In the genomic region with DNA sequence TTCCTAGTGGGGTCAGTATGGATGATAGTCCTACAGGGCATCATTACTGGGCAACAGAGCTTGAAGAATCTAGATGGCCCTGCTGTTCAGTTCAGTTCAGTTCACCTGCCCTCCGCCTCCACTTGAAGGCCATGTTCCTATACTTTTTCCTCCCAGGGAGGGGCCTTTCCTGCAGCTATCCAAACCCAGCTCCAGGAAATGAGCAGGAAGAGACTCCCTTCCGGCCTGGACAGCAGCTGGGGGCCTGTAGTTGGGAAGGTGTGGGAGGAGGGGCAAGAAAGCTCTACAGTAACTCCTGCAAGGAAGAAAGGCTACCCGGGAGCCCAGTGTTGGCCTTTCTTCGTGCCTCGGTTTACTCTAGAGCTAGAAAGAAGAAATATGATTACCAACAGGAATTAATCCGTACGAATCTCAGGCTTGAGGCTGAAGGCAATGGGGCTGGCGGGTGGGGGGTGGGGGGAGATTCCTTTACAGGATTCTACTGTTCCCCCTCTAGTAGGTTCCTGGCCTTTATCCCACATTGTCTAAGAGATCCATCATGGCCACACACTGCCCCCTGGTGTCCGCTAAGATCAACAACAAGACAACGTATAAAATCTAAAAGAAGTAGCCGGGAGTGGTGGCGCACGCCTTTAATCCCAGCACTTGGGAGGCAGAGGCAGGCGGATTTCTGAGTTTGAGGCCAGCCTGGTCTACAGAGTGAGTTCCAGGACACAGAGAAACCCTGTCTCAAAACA, we compare ENCODE assay signal across 8 mouse cellular contexts. TPM values are rescaled to one million over a fixed set of nuclear protein-coding genes. Genes with fewer than 3 reads are reported as not detected.
DNase-seq lines count a peak whose midpoint lies in the region; ATAC-seq and TF ChIP-seq lines count a peak whose summit lies in the region.

No protein-coding gene starts in this region.

- TF ChIP-seq CTCF in heart, adult 2 months (IDR thresholded peaks at IDR 0.05), result peak; percentile 75
- peak; percentile 74 for TF ChIP-seq CTCF in kidney, adult 2 months (conservative IDR thresholded peaks at IDR 0.05; ENCODE audit: insufficient read depth, insufficient read length, low read depth, low read length)

- 16% methylated on average over 14 of the region's 14 CpGs for WGBS in heart, adult 2 months
- 26% methylated on average over 14 of the region's 14 CpGs for WGBS in kidney, adult 2 months
- 29% methylated on average over 14 of the region's 14 CpGs for WGBS in limb, embryonic 13.5 days
- 33% methylated on average over 14 of the region's 14 CpGs for WGBS in neural tube, embryonic 14.5 days

- peak overlapping the region; percentile 95 for H3K27ac ChIP-seq in heart, adult 2 months
- peak overlapping the region; percentile 39 for H3K27ac ChIP-seq in kidney, adult 2 months (ENCODE audit: insufficient read depth, low read depth, low read length)
- no peak overlapping the region for H3K27ac ChIP-seq in limb, embryonic 13.5 days
- no peak overlapping the region for H3K27ac ChIP-seq in neural tube, embryonic 14.5 days (ENCODE audit: low read depth, low read length)

- DNase-seq in urinary bladder, postnatal 14 days (ENCODE audit: low spot score), result peak; percentile 47
- DNase-seq in urinary bladder, postnatal 4 days (ENCODE audit: low spot score in 2 of 2), result no peak
- DNase-seq in cerebellum, adult 9-10 months, result peak; percentile 64
- DNase-seq in heart, adult 2 months, result peak; percentile 79 to 80
- DNase-seq in kidney, adult 2 months, result peak; percentile 86
- no peak for DNase-seq in ovary, postnatal 36 days (ENCODE audit: low spot score)

- H3K4me2 ChIP-seq in limb, embryonic 13.5 days (replicated peaks), result peak overlapping the region; percentile 98; the same call in 1 of the 2 replicates
- peak overlapping the region; percentile 20; the same call in 1 of the 2 replicates for H3K4me2 ChIP-seq in neural tube, embryonic 14.5 days (ENCODE audit: low read depth, low read length)

- H3K79me2 ChIP-seq in heart, adult 2 months (replicated peaks; ENCODE audit: control insufficient read depth, insufficient read depth, low read length), result no peaks in the 10 kb centered on the region

- H3K27me3 ChIP-seq in heart, adult 2 months (ENCODE audit: control insufficient read depth, insufficient read depth, low read length), result 0 out of 2 replicates have a peak, but pooled peaks cover 2% of the 10 kb centered on the region
- H3K27me3 ChIP-seq in kidney, adult 2 months (replicated peaks; ENCODE audit: control insufficient read depth, insufficient read depth, low read length), result no peaks in the 10 kb centered on the region
- peaks cover 14% of the 10 kb centered on the region for H3K27me3 ChIP-seq in limb, embryonic 13.5 days
- H3K27me3 ChIP-seq in neural tube, embryonic 14.5 days (ENCODE audit: control insufficient read depth, insufficient read depth, low read length), result peaks cover 16% of the 10 kb centered on the region

- no peaks in the 10 kb centered on the region for H3K9me3 ChIP-seq in limb, embryonic 13.5 days
- no peaks in the 10 kb centered on the region for H3K9me3 ChIP-seq in neural tube, embryonic 14.5 days (ENCODE audit: control insufficient read depth, low read length)

- H3K36me3 ChIP-seq in heart, adult 2 months (ENCODE audit: control insufficient read depth, insufficient read depth, low read length), result peaks cover 2% of the 10 kb centered on the region; the same call in 1 of the 2 replicates
- no peaks in the 10 kb centered on the region for H3K36me3 ChIP-seq in kidney, adult 2 months (ENCODE audit: control insufficient read depth, insufficient read depth, low read length)
- H3K36me3 ChIP-seq in limb, embryonic 13.5 days, result no peaks in the 10 kb centered on the region
- no peaks in the 10 kb centered on the region for H3K36me3 ChIP-seq in neural tube, embryonic 14.5 days (ENCODE audit: control insufficient read depth, insufficient read depth, low read length)

- ATAC-seq in limb, embryonic 13.5 days (ENCODE audit: low FRiP score, low read depth), result no peak
- ATAC-seq in neural tube, embryonic 14.5 days (ENCODE audit: low read depth), result no peak

- H3K9ac ChIP-seq in heart, adult 2 months (ENCODE audit: low read depth, low read length), result peak overlapping the region; percentile 2; the same call in 1 of the 2 replicates
- no peak overlapping the region for H3K9ac ChIP-seq in limb, embryonic 13.5 days
- no peak overlapping the region for H3K9ac ChIP-seq in neural tube, embryonic 14.5 days (replicated peaks; ENCODE audit: low read depth, low read length)

- H3K4me1 ChIP-seq in heart, adult 2 months (ENCODE audit: control insufficient read depth, insufficient read depth, low read length), result peaks cover 11% of the 10 kb centered on the region
- H3K4me1 ChIP-seq in kidney, adult 2 months (ENCODE audit: control insufficient read depth, insufficient read depth, low read length), result peaks cover 16% of the 10 kb centered on the region; the same call in 1 of the 2 replicates
- H3K4me1 ChIP-seq in limb, embryonic 13.5 days, result peaks cover 39% of the 10 kb centered on the region
- peaks cover 5% of the 10 kb centered on the region for H3K4me1 ChIP-seq in neural tube, embryonic 14.5 days (ENCODE audit: control insufficient read depth, insufficient read depth, low read length)

- intact Hi-C loops in heart, adult 2 months (cut with DNase I), result loop anchor here (1.0 kb wide), 2 partner anchors 17 to 36 kb away; no protein-coding TSS in a partner anchor

- peak; percentile 66 for TF ChIP-seq POLR2A in heart, adult 2 months (IDR thresholded peaks at IDR 0.05; ENCODE audit: insufficient read depth, low read depth, low read length)
- TF ChIP-seq POLR2A in kidney, adult 2 months (IDR thresholded peaks at IDR 0.05; ENCODE audit: low read depth, low read length), result no peak

- H3K4me3 ChIP-seq in heart, adult 2 months, result peak overlapping the region; percentile 79
- H3K4me3 ChIP-seq in kidney, adult 2 months (ENCODE audit: insufficient read depth, low read depth, low read length), result no peak overlapping the region
- no peak overlapping the region for H3K4me3 ChIP-seq in limb, embryonic 13.5 days
- no peak overlapping the region for H3K4me3 ChIP-seq in neural tube, embryonic 14.5 days (ENCODE audit: low read depth, low read length)

- TF ChIP-seq EP300 in heart, adult 2 months (IDR thresholded peaks at IDR 0.05; ENCODE audit: insufficient read depth, low read depth, low read length), result 0 out of 2 replicates have a peak, but pooled peaks have one; percentile 84

RNA-seq across cellular contexts. Expression of a gene that starts 2.6 kb away (rescaled TPM):
- total RNA-seq in heart, adult 2 months (2021), result 10 to 100 TPM; 89.1 to 90.3 TPM
- polyA plus RNA-seq in heart, adult 2 months (2012; rRNA removed), result 130 and 172 TPM in 2 replicates
- 75.9 and 86.6 TPM in 2 replicates for polyA plus RNA-seq in kidney, adult 2 months (2012; rRNA removed)
- polyA plus RNA-seq in limb, embryonic 13.5 days (2015; fragmentation: Nextera tagmentation; extraction: Ambion mirVana), result 72.9 and 74.7 TPM in 2 replicates
- 63.1 and 103 TPM in 2 replicates for polyA plus RNA-seq in neural tube, embryonic 14.5 days (2014; fragmentation: Nextera tagmentation; extraction: Ambion mirVana)

RNA-seq across cellular contexts. Expression of a gene that starts 5.1 kb away (rescaled TPM):
- 10 to 100 TPM; 82.5 to 90.1 TPM for total RNA-seq in heart, adult 2 months (2021)
- polyA plus RNA-seq in heart, adult 2 months (2012; rRNA removed), result 83.2 and 96.8 TPM in 2 replicates
- 112 and 116 TPM in 2 replicates for polyA plus RNA-seq in kidney, adult 2 months (2012; rRNA removed)
- polyA plus RNA-seq in limb, embryonic 13.5 days (2015; fragmentation: Nextera tagmentation; extraction: Ambion mirVana), result 104 and 109 TPM in 2 replicates
- 121 and 134 TPM in 2 replicates for polyA plus RNA-seq in neural tube, embryonic 14.5 days (2014; fragmentation: Nextera tagmentation; extraction: Ambion mirVana)

RNA-seq across cellular contexts. Expression of a gene that starts 11.9 kb away (rescaled TPM):
- total RNA-seq in heart, adult 2 months (2021), result 10 to 100 TPM in 1 of 2 experiments, 1 to 10 TPM in 1; 9.2 to 12.6 TPM
- polyA plus RNA-seq in heart, adult 2 months (2012; rRNA removed), result 12.1 and 13.9 TPM in 2 replicates
- polyA plus RNA-seq in kidney, adult 2 months (2012; rRNA removed), result 134 and 160 TPM in 2 replicates
- 8.5 and 10.2 TPM in 2 replicates for polyA plus RNA-seq in limb, embryonic 13.5 days (2015; fragmentation: Nextera tagmentation; extraction: Ambion mirVana)
- polyA plus RNA-seq in neural tube, embryonic 14.5 days (2014; fragmentation: Nextera tagmentation; extraction: Ambion mirVana), result 4.2 and 5.9 TPM in 2 replicates

RNA-seq across cellular contexts. Expression of a gene that starts 22.2 kb away (rescaled TPM):
- 10 to 100 TPM; 29.8 to 31.4 TPM for total RNA-seq in heart, adult 2 months (2021)
- polyA plus RNA-seq in heart, adult 2 months (2012; rRNA removed), result 26.1 and 34.1 TPM in 2 replicates
- polyA plus RNA-seq in kidney, adult 2 months (2012; rRNA removed), result 44.8 and 48.5 TPM in 2 replicates
- polyA plus RNA-seq in limb, embryonic 13.5 days (2015; fragmentation: Nextera tagmentation; extraction: Ambion mirVana), result 14.6 and 17.5 TPM in 2 replicates
- 28.4 and 30.7 TPM in 2 replicates for polyA plus RNA-seq in neural tube, embryonic 14.5 days (2014; fragmentation: Nextera tagmentation; extraction: Ambion mirVana)

RNA-seq across cellular contexts. Expression of a gene that starts 30.4 kb away (rescaled TPM):
- total RNA-seq in heart, adult 2 months (2021), result under 1 TPM; 0.23 to 0.36 TPM
- polyA plus RNA-seq in heart, adult 2 months (2012; rRNA removed), result 0.06 and 0.12 TPM in 2 replicates
- 1.3 and 1.6 TPM in 2 replicates for polyA plus RNA-seq in kidney, adult 2 months (2012; rRNA removed)
- 1.7 and 1.9 TPM in 2 replicates for polyA plus RNA-seq in limb, embryonic 13.5 days (2015; fragmentation: Nextera tagmentation; extraction: Ambion mirVana)
- polyA plus RNA-seq in neural tube, embryonic 14.5 days (2014; fragmentation: Nextera tagmentation; extraction: Ambion mirVana), result 0.75 and 0.86 TPM in 2 replicates

Comparison
In these comparisons a context has a peak if more than half of its experiments do, and no peak if none do; other contexts are left out.
1. DNase-seq: peak in urinary bladder, postnatal 14 days (single experiment), cerebellum, adult 9-10 months (single experiment), heart, adult 2 months (2 of 2) and kidney, adult 2 months (single experiment); none in urinary bladder, postnatal 4 days (0 of 2) and ovary, postnatal 36 days (single experiment).
2. H3K27ac ChIP-seq: peak in heart, adult 2 months (single experiment) and kidney, adult 2 months (single experiment); none in limb, embryonic 13.5 days (single experiment) and neural tube, embryonic 14.5 days (single experiment).